Mouse (Mus musculus) myocyte (in vitro differentiated cells): ENCODE results near the gene Gucd1.

Experiments used
- CEBPB ChIP-seq: IDR thresholded peaks from 2 replicates; pipeline ENCODE4 v1.6.1; 2011; ENCODE audit warnings: mild to moderate bottlenecking, moderate library complexity; ENCODE audit not compliant: poor library complexity, insufficient read depth, severe bottlenecking
- E2F4 ChIP-seq: IDR thresholded peaks from one replicate; pipeline ENCODE4 v1.6.1; 2011; ENCODE audit warnings: mild to moderate bottlenecking, control low read depth, moderate library complexity; ENCODE audit not compliant: insufficient read depth
- MYOG ChIP-seq, 3 experiments: IDR thresholded peaks; one replicate each; pipeline ENCODE4 v1.6.1; 2011; ENCODE audit warnings: control low read depth in 2 of 3, low read depth in 2 of 3, mild to moderate bottlenecking in 2 of 3; ENCODE audit not compliant: insufficient read length in 2 of 3, control insufficient read depth in 1 of 3, insufficient read depth in 1 of 3
- POLR2A ChIP-seq: IDR thresholded peaks from one replicate; pipeline ENCODE4 v1.6.1; 2011; ENCODE audit warnings: low read depth, mild to moderate bottlenecking, control low read depth, moderate library complexity; ENCODE audit not compliant: insufficient read length
- POLR2AphosphoS2 ChIP-seq: IDR thresholded peaks from one replicate; pipeline ENCODE4 v1.6.1; 2011; ENCODE audit warnings: low read depth, control low read depth; ENCODE audit not compliant: insufficient read length
- REST ChIP-seq: IDR thresholded peaks from one replicate; pipeline ENCODE4 v1.6.1; 2011; ENCODE audit warnings: mild to moderate bottlenecking, control low read depth, moderate library complexity; ENCODE audit not compliant: insufficient read depth, insufficient read length
- SRF ChIP-seq: IDR thresholded peaks from one replicate; pipeline ENCODE4 v1.6.1; 2011; ENCODE audit warnings: low read depth; ENCODE audit not compliant: control insufficient read depth, insufficient read length
- TCF3 ChIP-seq: IDR thresholded peaks from one replicate; pipeline ENCODE4 v1.6.1; 2011; ENCODE audit warnings: low read depth, control low read depth; ENCODE audit not compliant: insufficient read length
- USF1 ChIP-seq: IDR thresholded peaks from one replicate; pipeline ENCODE4 v1.6.1; 2011; ENCODE audit warnings: low read depth, mild to moderate bottlenecking, control low read depth, moderate library complexity

DNA sequence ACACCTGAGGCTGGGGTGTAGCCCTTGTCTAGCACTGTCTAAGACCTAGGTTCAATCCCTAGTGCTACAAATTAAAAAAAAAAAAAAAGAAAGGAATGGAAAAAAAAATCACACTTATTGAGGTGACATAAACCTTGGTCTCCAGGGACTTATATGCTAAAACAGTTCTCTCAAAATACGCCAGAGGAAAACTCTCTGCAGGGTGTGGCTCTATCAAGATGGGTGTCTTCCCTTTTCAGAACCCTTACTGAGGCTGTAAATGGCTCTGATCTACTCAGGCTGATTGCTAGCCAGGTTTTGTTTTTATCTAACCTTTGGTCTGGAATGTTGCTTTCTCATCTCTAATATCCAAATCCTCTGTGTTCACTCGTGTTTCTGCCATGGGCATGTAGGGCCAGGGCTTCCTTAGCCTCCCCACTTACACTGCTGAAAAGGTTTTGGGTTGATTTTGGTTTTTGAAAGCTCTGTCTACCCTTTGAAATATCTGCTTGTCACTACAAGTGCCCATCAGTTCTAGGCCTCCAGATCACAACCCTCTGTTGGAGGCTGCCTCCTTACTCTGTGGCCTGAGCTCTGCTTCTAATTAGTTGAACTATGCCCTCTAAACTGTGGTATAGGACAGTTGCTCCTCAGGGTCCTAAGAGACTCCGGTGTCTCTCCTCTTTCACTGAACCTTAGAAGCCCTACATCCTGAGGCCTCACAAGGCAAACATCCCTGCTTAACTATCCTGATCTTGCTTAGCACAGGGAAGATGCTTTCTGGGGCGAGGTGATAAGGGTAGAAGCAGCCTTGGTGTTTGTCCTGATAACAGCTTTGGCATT, 2.3 kb downstream of the Gucd1 start:
- TF ChIP-seq POLR2A: no peak
- TF ChIP-seq REST: no peak
- TF ChIP-seq MYOG (IDR thresholded peaks at IDR 0.05; ENCODE audit: control insufficient read depth in 1 of 3, insufficient read depth in 1 of 3, insufficient read length in 2 of 3, low read depth in 2 of 3): no peak
- TF ChIP-seq USF1: no peak
- no peak for TF ChIP-seq E2F4
- no peak for TF ChIP-seq SRF
- no peak for TF ChIP-seq CEBPB
- TF ChIP-seq POLR2AphosphoS2: no peak
- no peak for TF ChIP-seq TCF3
